Mouse (Mus musculus) midbrain, postnatal 0 days (tissue): ENCODE measurements around the gene Ifi35. TPM values are rescaled to one million over a fixed set of nuclear protein-coding genes. Genes with fewer than 3 reads are reported as not detected.

Experiments used
- ATAC-seq: fragments of 200-750 bp; cut with Nextera tagmentation; 2 replicates; pipeline ENCODE4 v1.8.0; 2017; ENCODE audit warnings: moderate number of reproducible peaks, mild to moderate bottlenecking, moderate TSS enrichment, moderate library complexity; ENCODE audit not compliant: low FRiP score
- DNase-seq: peaks from one replicate; pipeline ENCODE4 v3.0.0-alpha.2; 2015; ENCODE audit warnings: low spot score
- H3K27ac ChIP-seq: fragments of 300-500 bp; sonication (generic); 2 replicates; pipeline ENCODE4 v1.5.1; 2014; ENCODE audit warnings: low read depth, mild to moderate bottlenecking, low read length, mixed read lengths
- H3K27me3 ChIP-seq: fragments of 300-500 bp; sonication (generic); 2 replicates; pipeline ENCODE4 v1.6.1; 2014; ENCODE audit warnings: low read length, control low read depth, mixed read lengths; ENCODE audit not compliant: insufficient read depth
- H3K36me3 ChIP-seq: fragments of 300-500 bp; sonication (generic); 2 replicates; pipeline ENCODE4 v1.6.1; 2014; ENCODE audit warnings: low read length, control low read depth, mixed read lengths; ENCODE audit not compliant: insufficient read depth
- H3K4me1 ChIP-seq: fragments of 300-500 bp; sonication (generic); 2 replicates; pipeline ENCODE4 v1.6.1; 2014; ENCODE audit warnings: mild to moderate bottlenecking, control low read depth, antibody characterized with exemption, low read length, mixed read lengths; ENCODE audit not compliant: insufficient read depth
- H3K4me2 ChIP-seq: fragments of 300-500 bp; sonication (generic); 2 replicates; pipeline ENCODE4 v1.6.1; 2014; ENCODE audit warnings: low read depth, mild to moderate bottlenecking, low read length, mixed read lengths; ENCODE audit not compliant: poor library complexity, severe bottlenecking
- H3K4me3 ChIP-seq: fragments of 300-500 bp; sonication (generic); 2 replicates; pipeline ENCODE4 v1.5.1; 2014; ENCODE audit warnings: low read depth, mild to moderate bottlenecking, low read length, moderate library complexity
- H3K9ac ChIP-seq: fragments of 300-500 bp; sonication (generic); replicated peaks from 2 replicates; pipeline ENCODE4 v1.6.1; 2014; ENCODE audit warnings: mild to moderate bottlenecking, low read length, moderate library complexity, mixed read lengths; ENCODE audit not compliant: poor library complexity, severe bottlenecking
- H3K9me3 ChIP-seq: fragments of 300-500 bp; sonication (generic); 2 replicates; pipeline ENCODE4 v1.6.1; 2016; ENCODE audit warnings: low read length, control low read depth
- CTCF ChIP-seq: IDR thresholded peaks from 2 replicates; pipeline ENCODE4 v1.5.1; 2016; ENCODE audit warnings: antibody characterized with exemption, mild to moderate bottlenecking
- WGBS: fragments of 180-500 bp; shearing (Covaris S2); extraction: QIAGEN DNeasy Blood & Tissue Kit; methylation state at CpG from one replicate; pipeline ENCODE4 v1.1.7; 2014; 5-methylcytosine and 5-hydroxymethylcytosine counted together
- polyA plus RNA-seq: library from polyadenylated mRNA; unstranded; fragments of >200 nt; fragmentation: Nextera tagmentation; extraction: Ambion mirVana; gene quantifications from 2 replicates; pipeline ENCODE4 v1.2.1, GENCODE M21; 2015
- total RNA-seq: library from RNA; depleted of rRNA; stranded (reverse); fragments of >200 nt; gene quantifications from 2 replicates; pipeline ENCODE4 v1.2.3, GENCODE M21; 2014

The Ifi35 gene
- total and polyA plus RNA-seq, 2 experiments from 2014 or later: 3.3 to 4.5 TPM

DNA sequence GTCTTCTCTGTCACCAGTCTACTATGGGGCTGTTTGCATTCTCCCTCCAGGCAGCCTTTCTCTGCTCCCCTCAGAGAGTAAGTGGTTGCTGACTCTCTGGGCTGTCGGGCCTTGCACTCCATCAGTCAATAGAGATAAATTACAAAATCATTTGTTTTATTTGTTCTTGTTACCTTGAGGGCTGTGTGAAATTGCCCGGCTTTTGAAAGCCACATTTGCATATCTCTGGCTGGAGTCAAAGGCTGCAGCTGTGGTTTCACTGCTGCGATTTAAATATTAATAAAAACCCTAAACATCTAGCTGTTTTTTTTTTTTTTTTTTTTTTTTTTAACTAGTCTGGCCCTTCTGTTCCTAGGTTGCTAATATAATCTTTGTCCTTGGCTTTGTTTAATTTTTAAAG is 35.6 kb downstream of the Ifi35 start:
- H3K9me3 ChIP-seq: no peaks in the 10 kb centered on the region
- H3K4me2 ChIP-seq: no peak overlapping the region
- 20% methylated on average over 3 of the region's 3 CpGs for WGBS
- H3K9ac ChIP-seq: no peak overlapping the region
- no peaks in the 10 kb centered on the region for H3K4me1 ChIP-seq
- TF ChIP-seq CTCF: no peak
- H3K27me3 ChIP-seq: no peaks in the 10 kb centered on the region
- H3K27ac ChIP-seq: no peak overlapping the region
- DNase-seq: no peak
- no peak overlapping the region for H3K4me3 ChIP-seq
- H3K36me3 ChIP-seq: no peaks in the 10 kb centered on the region
- ATAC-seq: no peak

DNA sequence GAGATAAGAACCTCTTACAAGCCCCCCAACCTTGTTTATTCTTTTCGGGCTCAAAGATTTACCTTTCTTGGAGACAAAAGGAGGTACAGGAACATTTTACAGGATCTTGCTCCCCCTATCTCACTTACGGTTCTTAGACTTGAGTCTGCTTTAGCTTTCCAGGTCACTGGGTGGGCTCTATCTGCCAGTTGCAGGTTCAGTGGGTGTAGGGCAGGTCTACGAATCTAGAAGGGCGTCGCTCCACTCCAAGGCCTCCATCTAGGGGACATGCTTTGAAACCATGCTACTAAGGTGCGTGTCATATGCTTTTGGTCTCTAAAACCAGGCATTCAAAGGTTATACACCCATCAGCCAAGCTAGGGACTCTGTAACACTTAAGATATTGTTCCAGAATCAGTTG is 36.0 kb downstream of the Ifi35 start:
- ATAC-seq (no peak), DNase-seq (no peak)
- 64% methylated on average over 6 of the region's 6 CpGs for WGBS
- Histone ChIP-seq H3K4me1 (no peaks in the 10 kb centered on the region), H3K27ac (no peak overlapping the region), H3K4me2 (no peak overlapping the region), H3K4me3 (no peak overlapping the region), H3K27me3 (no peaks in the 10 kb centered on the region), H3K9ac (no peak overlapping the region), H3K36me3 (no peaks in the 10 kb centered on the region), H3K9me3 (no peaks in the 10 kb centered on the region)
- TF ChIP-seq CTCF: no peak

DNA sequence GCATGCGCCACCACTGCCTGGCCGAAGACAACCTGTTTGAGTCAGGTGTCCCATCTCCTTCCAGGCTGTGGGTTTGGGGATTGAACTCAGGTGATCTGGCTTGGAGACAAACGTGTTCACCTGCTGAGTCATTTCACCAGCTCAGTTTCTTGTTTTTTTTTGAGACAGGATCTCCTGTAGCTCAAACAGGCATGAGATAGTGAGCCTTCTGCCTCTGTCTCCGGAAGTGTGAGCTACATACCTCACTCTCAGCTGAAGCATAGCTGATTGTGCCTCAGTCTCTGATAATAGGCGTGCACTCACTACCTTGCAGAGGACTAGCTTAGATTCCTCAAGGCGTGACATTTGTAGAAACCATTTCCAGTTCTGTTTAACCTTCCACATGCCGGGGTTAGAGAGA is 36.6 kb downstream of the Ifi35 start:
- 87% methylated on average over 7 of the region's 7 CpGs for WGBS
- Histone ChIP-seq H3K4me1 (no peaks in the 10 kb centered on the region), H3K4me2 (no peak overlapping the region), H3K27me3 (no peaks in the 10 kb centered on the region), H3K36me3 (no peaks in the 10 kb centered on the region), H3K4me3 (no peak overlapping the region), H3K27ac (no peak overlapping the region), H3K9me3 (no peaks in the 10 kb centered on the region), H3K9ac (no peak overlapping the region)
- ATAC-seq: no peak
- TF ChIP-seq CTCF: no peak
- no peak for DNase-seq

DNA sequence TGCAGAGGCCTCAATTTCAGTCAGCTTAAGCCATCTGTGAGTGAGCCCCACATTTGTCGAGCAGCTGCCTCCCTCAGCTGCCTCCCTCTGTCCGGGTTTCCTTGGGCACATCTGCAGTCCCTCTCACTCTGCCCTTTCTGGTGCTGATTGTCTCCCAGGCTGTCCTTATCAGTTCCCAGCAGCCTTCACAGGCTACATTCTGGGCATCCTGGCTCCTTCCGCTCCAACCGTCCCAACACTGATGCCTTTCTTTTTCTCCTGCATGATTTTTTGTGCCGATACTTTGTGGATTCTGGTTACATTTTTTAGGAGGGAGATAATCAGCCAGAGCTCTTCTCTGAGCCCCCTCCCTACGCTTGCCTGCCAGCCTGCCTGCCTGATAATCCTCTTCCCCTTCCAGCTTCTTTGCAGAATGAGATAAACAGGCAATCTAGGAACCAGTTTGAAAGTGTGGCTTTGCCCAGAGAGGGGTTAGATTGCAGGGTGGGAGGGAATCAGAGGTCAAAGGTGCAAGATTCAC is 37.4 kb downstream of the Ifi35 start:
- H3K27me3 ChIP-seq: no peaks in the 10 kb centered on the region
- DNase-seq (no peak), ATAC-seq (no peak)
- TF ChIP-seq CTCF: no peak
- no peak overlapping the region for H3K4me2 ChIP-seq
- H3K27ac ChIP-seq: no peak overlapping the region
- H3K9me3 ChIP-seq: no peaks in the 10 kb centered on the region
- H3K4me1 ChIP-seq: no peaks in the 10 kb centered on the region
- H3K36me3 ChIP-seq: no peaks in the 10 kb centered on the region
- 34% methylated on average over 6 of the region's 6 CpGs for WGBS
- H3K4me3 ChIP-seq: no peak overlapping the region
- H3K9ac ChIP-seq: no peak overlapping the region; the same call in 1 of the 2 replicates

DNA sequence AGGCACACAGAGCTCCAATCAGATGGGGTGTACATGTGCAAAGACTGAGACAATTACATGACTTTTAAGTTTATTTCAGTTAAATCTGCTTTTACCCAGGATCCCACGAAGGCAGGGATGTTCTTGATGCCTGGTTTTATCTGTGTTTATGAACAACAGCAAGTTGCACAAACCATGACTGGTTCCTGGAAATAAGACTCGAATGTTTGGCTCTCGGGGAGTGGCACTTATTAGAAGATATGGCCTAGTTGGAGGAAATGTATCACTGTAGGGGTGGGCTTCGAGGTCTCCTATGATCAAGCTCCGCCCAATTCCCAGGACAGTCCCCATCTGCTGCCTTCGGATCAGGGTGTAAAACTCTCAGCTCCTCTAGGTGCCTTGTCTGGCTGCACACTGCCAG is 37.9 kb downstream of the Ifi35 start:
- Histone ChIP-seq H3K4me3 (no peak overlapping the region), H3K27ac (no peak overlapping the region), H3K4me1 (no peaks in the 10 kb centered on the region), H3K9me3 (no peaks in the 10 kb centered on the region), H3K27me3 (no peaks in the 10 kb centered on the region), H3K9ac (no peak overlapping the region), H3K36me3 (no peaks in the 10 kb centered on the region), H3K4me2 (no peak overlapping the region)
- DNase-seq: no peak
- TF ChIP-seq CTCF: no peak
- ATAC-seq: no peak
- 67% methylated on average over 6 of the region's 6 CpGs for WGBS

DNA sequence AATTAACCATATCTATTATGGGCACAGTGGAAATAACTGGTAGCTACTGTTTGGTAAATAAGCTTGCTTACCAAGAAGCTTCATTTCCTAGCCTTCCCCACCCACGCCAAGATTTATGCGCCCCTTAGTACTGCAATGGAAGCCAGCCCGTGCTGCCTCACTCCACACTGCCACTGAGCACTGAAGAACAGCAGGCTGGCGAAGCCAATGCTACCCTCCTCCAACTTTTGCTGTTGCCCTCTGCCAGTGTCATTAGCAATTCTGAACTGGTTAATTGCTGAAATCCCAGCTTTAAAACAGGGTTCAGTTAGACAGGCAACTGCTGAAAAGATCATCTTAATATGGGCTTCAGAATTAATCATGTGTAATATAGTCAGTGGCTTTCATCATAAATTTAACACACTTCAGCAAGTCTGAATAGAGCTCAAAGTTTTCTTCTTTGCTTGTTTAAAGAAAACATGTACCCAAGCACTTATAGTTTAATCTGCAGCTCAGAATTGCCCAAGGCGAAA is 58.1 kb downstream of the Ifi35 start:
- H3K36me3 ChIP-seq: no peaks in the 10 kb centered on the region
- no peak overlapping the region for H3K9ac ChIP-seq
- no peak for ATAC-seq
- no peak overlapping the region for H3K27ac ChIP-seq
- no peak overlapping the region for H3K4me2 ChIP-seq
- 82% methylated on average over 5 of the region's 5 CpGs for WGBS
- no peak for DNase-seq
- H3K4me1 ChIP-seq: no peaks in the 10 kb centered on the region
- no peaks in the 10 kb centered on the region for H3K9me3 ChIP-seq
- TF ChIP-seq CTCF: no peak
- H3K4me3 ChIP-seq: no peak overlapping the region
- H3K27me3 ChIP-seq: no peaks in the 10 kb centered on the region
